ENCODE assay signal across 14 mouse cellular contexts in genomic region chr7:127296786-127297555, GRCm38 (mm10). TPM values are rescaled to one million over a fixed set of nuclear protein-coding genes. Genes with fewer than 3 reads are reported as not detected.
DNase-seq lines count a peak whose midpoint lies in the region; ATAC-seq and TF ChIP-seq lines count a peak whose summit lies in the region.
"Had no signal": no experiment of that assay in that cellular context is flagged by ENCODE, and none has a peak within 500 bp of the region (broad histone marks: within the 10 kb centered on the region; RNA-seq: fewer than 3 reads in every experiment).

No protein-coding gene starts in this region.

- no peaks in the 10 kb centered on the region for H3K27me3 ChIP-seq in thymus, adult 2 months (ENCODE audit: control insufficient read depth, insufficient read depth, low read length)
- H3K27me3 ChIP-seq: limb, embryonic 12.5 days had no signal

- TF ChIP-seq POLR2A in thymus, adult 2 months (IDR thresholded peaks at IDR 0.05; ENCODE audit: control insufficient read depth, extremely low read depth, insufficient read depth, low read length, poor library complexity), result no peak

- peaks cover 31% of the 10 kb centered on the region for H3K4me1 ChIP-seq in thymus, adult 2 months (replicated peaks; ENCODE audit: control insufficient read depth, insufficient read depth, low read length)
- H3K4me1 ChIP-seq: embryonic facial prominence, embryonic 10.5 days; hindbrain, embryonic 10.5 days; limb, embryonic 12.5 days had no signal

- ATAC-seq in CD4-positive, CD25-positive, alpha-beta regulatory T cell, adult 4 months, result no peak
- no peak for ATAC-seq in megakaryocyte-erythroid progenitor cell, adult 5-6 weeks (replicated peaks; ENCODE audit: low FRiP score, low TSS enrichment, poor library complexity, severe bottlenecking)
- ATAC-seq: intestine, embryonic 16.5 days had no signal

- peaks cover 27% of the 10 kb centered on the region for H3K36me3 ChIP-seq in thymus, adult 2 months (ENCODE audit: control insufficient read depth, insufficient read depth, low read length)
- H3K36me3 ChIP-seq: embryonic facial prominence, embryonic 10.5 days; hindbrain, embryonic 10.5 days; limb, embryonic 12.5 days had no signal

- DNase-seq in CD4-positive, CD25-positive, alpha-beta regulatory T cell, adult 2 months (ENCODE audit: low read depth, low spot score), result peak; percentile 56
- DNase-seq in thymus, adult 2 months, result peak; percentile 50
- no peak for DNase-seq in thymus, postnatal 0 days (ENCODE audit: low spot score)
- peak; percentile 37 to 59 for DNase-seq in monocyte, adult 2 months (ENCODE audit: low read depth in 1 of 2, low spot score in 2 of 2)
- no peak for DNase-seq in urinary bladder, postnatal 14 days (ENCODE audit: low spot score)
- DNase-seq in kidney, adult 8-10 months, result no peak
- DNase-seq: cerebellum, adult 9-10 months; kidney, postnatal 14 days had no signal

- TF ChIP-seq CTCF in thymus, adult 2 months (IDR thresholded peaks at IDR 0.05; ENCODE audit: borderline replicate concordance, control insufficient read depth, extremely low read depth, insufficient read depth, low read length, poor library complexity), result no peak

- peak overlapping the region; percentile 76 for H3K4me3 ChIP-seq in thymus, adult 2 months (ENCODE audit: control insufficient read depth, insufficient read depth, low read length)
- H3K4me3 ChIP-seq: embryonic facial prominence, embryonic 10.5 days; hindbrain, embryonic 10.5 days; limb, embryonic 12.5 days had no signal

- peak overlapping the region; percentile 97 for H3K27ac ChIP-seq in thymus, adult 2 months (ENCODE audit: control insufficient read depth, insufficient read depth, low read length)
- H3K27ac ChIP-seq: embryonic facial prominence, embryonic 10.5 days; hindbrain, embryonic 10.5 days; limb, embryonic 12.5 days had no signal

- 50% methylated on average over 5 of the region's 5 CpGs for WGBS in thymus, adult 2 months

RNA-seq across cellular contexts. Expression of gene Itgal, which starts 0.9 kb away (rescaled TPM):
- polyA plus RNA-seq in CD4-positive, CD25-positive, alpha-beta regulatory T cell, adult 4 months (2017; shearing (Covaris generic)), result 100 to 1,000 TPM; 169 to 297 TPM
- 353 and 356 TPM in 2 replicates for polyA plus RNA-seq in thymus, adult 2 months (2012; rRNA removed)
- 81.6 and 96.5 TPM in 2 replicates for polyA plus RNA-seq in thymus, postnatal 0 days (2015; fragmentation: Nextera tagmentation; extraction: Ambion mirVana)
- total RNA-seq in megakaryocyte-erythroid progenitor cell, adult 5-6 weeks (2014; fragmentation: Nextera tagmentation), result 5.5 and 11.4 TPM in 2 replicates
- total RNA-seq in megakaryocyte-erythroid progenitor cell, adult 5-6 weeks (2017), result 2.6 and 4.6 TPM in 2 replicates

RNA-seq across cellular contexts. Expression of gene Sephs2, which starts 23.1 kb away (rescaled TPM):
- 10 to 100 TPM; 17.3 to 23.4 TPM for polyA plus RNA-seq in CD4-positive, CD25-positive, alpha-beta regulatory T cell, adult 4 months (2017; shearing (Covaris generic))
- 37.2 and 46.3 TPM in 2 replicates for polyA plus RNA-seq in thymus, adult 2 months (2012; rRNA removed)
- polyA plus RNA-seq in thymus, postnatal 0 days (2015; fragmentation: Nextera tagmentation; extraction: Ambion mirVana), result 146 and 151 TPM in 2 replicates
- total RNA-seq in megakaryocyte-erythroid progenitor cell, adult 5-6 weeks (2014; fragmentation: Nextera tagmentation), result 61.7 and 74.2 TPM in 2 replicates
- 115 and 130 TPM in 2 replicates for total RNA-seq in megakaryocyte-erythroid progenitor cell, adult 5-6 weeks (2017)

RNA-seq across cellular contexts. Expression of gene Dctpp1, which starts 36.5 kb away (rescaled TPM):
- 10 to 100 TPM; 39.7 to 50.1 TPM for polyA plus RNA-seq in CD4-positive, CD25-positive, alpha-beta regulatory T cell, adult 4 months (2017; shearing (Covaris generic))
- polyA plus RNA-seq in thymus, adult 2 months (2012; rRNA removed), result 122 and 125 TPM in 2 replicates
- polyA plus RNA-seq in thymus, postnatal 0 days (2015; fragmentation: Nextera tagmentation; extraction: Ambion mirVana), result 181 and 213 TPM in 2 replicates
- total RNA-seq in megakaryocyte-erythroid progenitor cell, adult 5-6 weeks (2014; fragmentation: Nextera tagmentation), result 61.0 and 138 TPM in 2 replicates
- 44.5 and 48.2 TPM in 2 replicates for total RNA-seq in megakaryocyte-erythroid progenitor cell, adult 5-6 weeks (2017)

RNA-seq across cellular contexts. Expression of gene Zfp768, which starts 48.4 kb away (rescaled TPM):
- not detected for polyA plus RNA-seq in CD4-positive, CD25-positive, alpha-beta regulatory T cell, adult 4 months (2017; shearing (Covaris generic))
- polyA plus RNA-seq in thymus, adult 2 months (2012; rRNA removed), result 8.6 and 11.1 TPM in 2 replicates
- 2.5 TPM in 2 replicates for polyA plus RNA-seq in thymus, postnatal 0 days (2015; fragmentation: Nextera tagmentation; extraction: Ambion mirVana)
- 3.5 and 8.4 TPM in 2 replicates for total RNA-seq in megakaryocyte-erythroid progenitor cell, adult 5-6 weeks (2014; fragmentation: Nextera tagmentation)
- 3.0 and 4.4 TPM in 2 replicates for total RNA-seq in megakaryocyte-erythroid progenitor cell, adult 5-6 weeks (2017)

RNA-seq across cellular contexts. Expression of gene Zfp771, which starts 52.9 kb away (rescaled TPM):
- 1 to 10 TPM; 1.3 to 1.6 TPM for polyA plus RNA-seq in CD4-positive, CD25-positive, alpha-beta regulatory T cell, adult 4 months (2017; shearing (Covaris generic))
- 91.3 and 102 TPM in 2 replicates for polyA plus RNA-seq in thymus, adult 2 months (2012; rRNA removed)
- polyA plus RNA-seq in thymus, postnatal 0 days (2015; fragmentation: Nextera tagmentation; extraction: Ambion mirVana), result 34.7 and 37.0 TPM in 2 replicates
- 15.1 and 16.6 TPM in 2 replicates for total RNA-seq in megakaryocyte-erythroid progenitor cell, adult 5-6 weeks (2014; fragmentation: Nextera tagmentation)
- total RNA-seq in megakaryocyte-erythroid progenitor cell, adult 5-6 weeks (2017), result 13.6 and 14.1 TPM in 2 replicates

Comparison
In these comparisons a context has a peak if more than half of its experiments do, and no peak if none do; other contexts are left out.
1. DNase-seq: peak in CD4-positive, CD25-positive, alpha-beta regulatory T cell, adult 2 months (single experiment), thymus, adult 2 months (single experiment) and monocyte, adult 2 months (2 of 2); none in thymus, postnatal 0 days (single experiment), urinary bladder, postnatal 14 days (single experiment) and kidney, adult 8-10 months (0 of 2).